Mouse (Mus musculus): Measurements from ENCODE around the gene Trmt112. TPM values are rescaled to one million over a fixed set of nuclear protein-coding genes. Genes with fewer than 3 reads are reported as not detected.

The Trmt112 gene
- polyA plus RNA-seq, 1 experiment from 2014 or later, result 148 TPM

DNA sequence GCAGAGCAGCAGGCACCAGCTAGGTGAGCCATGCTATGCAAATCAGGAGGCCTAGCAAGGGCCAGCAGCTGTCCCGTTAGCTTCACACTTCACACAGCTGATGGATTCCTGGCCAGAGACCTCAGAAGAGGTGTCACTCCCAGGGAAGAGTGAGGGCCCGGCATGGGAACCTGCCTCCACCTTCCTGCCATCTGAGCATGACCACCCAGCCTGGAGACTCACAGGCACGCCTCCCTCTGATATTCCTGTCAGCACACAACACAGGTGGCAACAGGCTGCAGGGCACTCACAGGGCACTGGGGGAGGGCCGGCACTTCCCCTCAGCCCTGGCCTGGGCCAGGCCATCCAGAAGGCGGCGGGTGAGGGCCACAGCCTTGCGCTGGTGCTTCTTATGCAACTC is 45.9 kb downstream of the Trmt112 start:
- no peak overlapping the region for H3K4me2 ChIP-seq
- no peak overlapping the region for H3K27ac ChIP-seq
- no peak overlapping the region for H3K4me3 ChIP-seq (replicated peaks)
- H3K4me1 ChIP-seq, result peaks cover 16% of the 10 kb centered on the region
- H3K36me3 ChIP-seq, result peaks cover 68% of the 10 kb centered on the region
- H3K9me3 ChIP-seq (replicated peaks), result no peaks in the 10 kb centered on the region
- WGBS, result 76% methylated on average over 7 of the region's 7 CpGs
- no peak for ATAC-seq (replicated peaks; ENCODE audit: low FRiP score)
- no peaks in the 10 kb centered on the region for H3K27me3 ChIP-seq
- H3K9ac ChIP-seq, result no peak overlapping the region

- no peak overlapping the region for H3K9ac ChIP-seq
- no peak overlapping the region for H3K4me3 ChIP-seq (replicated peaks)
- no peaks in the 10 kb centered on the region for H3K9me3 ChIP-seq (replicated peaks)
- H3K4me2 ChIP-seq, result no peak overlapping the region
- no peak overlapping the region for H3K27ac ChIP-seq
- H3K36me3 ChIP-seq, result peaks cover 73% of the 10 kb centered on the region
- no peak for ATAC-seq (replicated peaks; ENCODE audit: low FRiP score)
- no peaks in the 10 kb centered on the region for H3K27me3 ChIP-seq
- H3K4me1 ChIP-seq, result peaks cover 15% of the 10 kb centered on the region
- WGBS, result 82% methylated on average over 10 of the region's 10 CpGs
These were observed 47.0 kb downstream of the Trmt112 start for GRCm38 (mm10) chr19:6956461-6956860.

Small RNA genes lying within 50 kb of the gene (microRNA-seq; reads per million reads assigned to microRNA genes)
- gene Mir6990, result 1.0 reads per million

Other genes starting within 250 kb of the Trmt112 start
- 19.2 and 22.3 TPM in 2 replicates for gene Rps6ka4, start 69.1 kb upstream of the Trmt112 start, polyA plus RNA-seq (2015; fragmentation: Nextera tagmentation; extraction: Ambion mirVana)
- gene Ccdc88b, start 51.5 kb upstream of the Trmt112 start, polyA plus RNA-seq (2015; fragmentation: Nextera tagmentation; extraction: Ambion mirVana), result 0.74 and 1.2 TPM in 2 replicates
- gene Prdx5, start 408 bp downstream of the Trmt112 start, polyA plus RNA-seq (2015; fragmentation: Nextera tagmentation; extraction: Ambion mirVana), result 268 and 275 TPM in 2 replicates
- gene Esrra, start 12.1 kb downstream of the Trmt112 start, polyA plus RNA-seq (2015; fragmentation: Nextera tagmentation; extraction: Ambion mirVana), result 14.8 and 15.3 TPM in 2 replicates
- gene Catsperz, start 15.7 kb downstream of the Trmt112 start, polyA plus RNA-seq (2015; fragmentation: Nextera tagmentation; extraction: Ambion mirVana), result 2.0 and 3.1 TPM in 2 replicates
- 0.14 and 0.45 TPM in 2 replicates for gene Kcnk4, start 24.8 kb downstream of the Trmt112 start, polyA plus RNA-seq (2015; fragmentation: Nextera tagmentation; extraction: Ambion mirVana)
- 68.4 and 75.5 TPM in 2 replicates for gene Bad, start 32.2 kb downstream of the Trmt112 start, polyA plus RNA-seq (2015; fragmentation: Nextera tagmentation; extraction: Ambion mirVana)
- 30.4 and 32.9 TPM in 2 replicates for gene Gpr137, start 32.8 kb downstream of the Trmt112 start, polyA plus RNA-seq (2015; fragmentation: Nextera tagmentation; extraction: Ambion mirVana)
- 139 and 160 TPM in 2 replicates for gene Ppp1r14b, start 65.3 kb downstream of the Trmt112 start, polyA plus RNA-seq (2015; fragmentation: Nextera tagmentation; extraction: Ambion mirVana)
- 42.5 and 44.8 TPM in 2 replicates for gene Plcb3, start 66.8 kb downstream of the Trmt112 start, polyA plus RNA-seq (2015; fragmentation: Nextera tagmentation; extraction: Ambion mirVana)
- 129 and 137 TPM in 2 replicates for gene Fkbp2, start 70.8 kb downstream of the Trmt112 start, polyA plus RNA-seq (2015; fragmentation: Nextera tagmentation; extraction: Ambion mirVana)
- 39.5 and 41.0 TPM in 2 replicates for gene Vegfb, start 78.0 kb downstream of the Trmt112 start, polyA plus RNA-seq (2015; fragmentation: Nextera tagmentation; extraction: Ambion mirVana)
- gene Dnajc4, start 82.9 kb downstream of the Trmt112 start, polyA plus RNA-seq (2015; fragmentation: Nextera tagmentation; extraction: Ambion mirVana), result 22.5 and 24.1 TPM in 2 replicates
- 25.4 and 27.4 TPM in 2 replicates for gene Nudt22, start 86.4 kb downstream of the Trmt112 start, polyA plus RNA-seq (2015; fragmentation: Nextera tagmentation; extraction: Ambion mirVana)
- 11.2 and 12.1 TPM in 2 replicates for gene Trpt1, start 86.4 kb downstream of the Trmt112 start, polyA plus RNA-seq (2015; fragmentation: Nextera tagmentation; extraction: Ambion mirVana)
- gene Fermt3, start 109.8 kb downstream of the Trmt112 start, polyA plus RNA-seq (2015; fragmentation: Nextera tagmentation; extraction: Ambion mirVana), result 6.9 and 8.3 TPM in 2 replicates
- gene Stip1, start 130.3 kb downstream of the Trmt112 start, polyA plus RNA-seq (2015; fragmentation: Nextera tagmentation; extraction: Ambion mirVana), result 290 and 298 TPM in 2 replicates
- gene Macrod1, start 147.1 kb downstream of the Trmt112 start, polyA plus RNA-seq (2015; fragmentation: Nextera tagmentation; extraction: Ambion mirVana), result 13.9 and 14.8 TPM in 2 replicates
- 4.4 and 5.0 TPM in 2 replicates for gene Flrt1, start 196.0 kb downstream of the Trmt112 start, polyA plus RNA-seq (2015; fragmentation: Nextera tagmentation; extraction: Ambion mirVana)